Mouse (Mus musculus) urinary bladder, postnatal 4 days (tissue): ENCODE data around the gene Mks1.
"Not testable (repeated sequence)": the region's sequence is repeated elsewhere in the genome, so short reads cannot be mapped to it uniquely, and the experiment has no call there.

Experiments used
- DNase-seq, 2 experiments: peaks; one replicate each; pipeline ENCODE4 v3.0.0; 2021 to 2022; ENCODE audit warnings: low spot score in 2 of 2

Gene Mks1

DNA sequence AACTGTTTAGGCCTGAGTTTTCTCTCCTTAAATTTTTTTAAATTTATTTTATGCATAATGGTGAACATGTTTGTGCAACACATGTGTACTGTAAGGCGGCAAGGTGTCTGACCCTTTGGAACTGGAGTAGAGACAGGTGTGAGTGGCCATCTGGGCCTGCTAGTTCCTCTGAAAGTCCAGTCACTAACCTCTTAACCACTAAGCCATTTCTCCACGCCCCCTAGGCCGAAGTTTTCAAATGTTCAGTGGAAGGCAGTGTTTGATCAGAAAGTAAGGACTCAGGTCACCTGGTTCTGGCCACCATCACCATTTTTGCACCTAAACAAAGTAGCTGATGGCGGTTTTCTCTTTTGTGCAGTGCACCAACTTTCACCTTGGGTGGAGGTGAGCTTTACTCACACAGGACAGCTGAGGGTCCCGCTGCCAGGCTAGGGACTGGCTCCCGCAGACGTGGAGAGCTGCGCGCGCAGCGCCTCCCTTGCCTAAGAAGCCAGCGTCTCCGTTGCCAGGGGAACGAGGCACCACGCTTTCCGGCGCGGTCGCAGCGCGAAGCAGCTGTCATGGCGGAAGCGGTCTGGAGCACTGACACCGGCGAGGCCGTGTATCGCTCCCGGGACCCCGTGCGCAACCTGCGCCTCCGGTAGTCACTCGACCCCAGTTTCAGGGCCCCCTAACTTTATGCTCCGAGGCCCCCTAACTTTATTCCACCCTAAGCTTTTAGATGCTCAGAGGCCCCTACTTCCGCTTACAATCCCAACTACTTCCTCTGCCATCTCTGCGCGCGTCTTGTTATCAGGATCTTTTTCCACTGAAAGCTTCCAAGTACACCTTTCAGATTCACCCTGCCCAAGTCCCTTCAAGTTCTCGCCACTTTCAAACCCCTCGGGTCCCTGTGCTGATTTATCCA, at the start of gene Mks1:
Gene Mks1, plus strand, starts transcription at position 526 of the 907 bp plus-strand sequence.
- peak; percentile 85 to 92 for DNase-seq

DNA sequence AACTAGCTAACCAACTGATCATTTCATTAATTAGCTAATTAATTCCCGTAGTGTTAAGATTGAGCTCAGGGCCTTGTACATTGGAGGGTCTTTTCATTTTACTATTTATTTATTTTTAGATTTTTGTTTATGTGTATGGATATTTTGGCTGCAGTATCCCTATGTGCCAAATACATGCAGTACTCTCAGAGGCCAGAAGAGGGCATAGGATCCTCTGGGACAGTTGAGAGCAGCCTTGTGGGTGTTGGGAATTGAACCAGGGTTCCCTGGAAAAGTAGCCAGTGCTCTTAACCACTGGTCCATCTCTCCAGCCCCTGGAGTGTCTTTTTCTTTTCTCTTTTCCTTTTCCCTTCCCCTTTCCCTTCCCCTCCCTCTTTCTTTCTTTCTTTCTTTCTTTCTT, 47.6 kb upstream of the Mks1 start:
- no peak for DNase-seq

DNA sequence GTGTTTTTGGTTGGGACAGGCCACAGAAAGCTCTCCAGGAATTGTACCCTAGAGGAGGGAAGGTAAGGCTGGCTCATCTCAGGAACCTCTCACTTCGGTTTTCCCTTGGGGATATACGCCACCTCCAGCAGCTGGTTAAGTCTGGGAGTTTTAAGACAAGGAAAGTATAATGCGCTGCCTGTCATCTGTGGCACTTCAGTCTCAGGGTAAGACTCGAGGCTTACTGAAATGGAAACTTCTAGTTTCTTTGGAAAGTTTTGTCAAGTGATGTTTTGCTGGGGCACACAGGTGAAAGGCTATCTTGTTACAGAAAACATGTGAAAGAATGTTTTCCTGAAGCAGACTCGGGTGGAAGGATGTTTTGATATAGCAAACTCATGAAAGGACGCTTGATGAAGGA, 45.6 kb upstream of the Mks1 start:
- DNase-seq: no peak

DNA sequence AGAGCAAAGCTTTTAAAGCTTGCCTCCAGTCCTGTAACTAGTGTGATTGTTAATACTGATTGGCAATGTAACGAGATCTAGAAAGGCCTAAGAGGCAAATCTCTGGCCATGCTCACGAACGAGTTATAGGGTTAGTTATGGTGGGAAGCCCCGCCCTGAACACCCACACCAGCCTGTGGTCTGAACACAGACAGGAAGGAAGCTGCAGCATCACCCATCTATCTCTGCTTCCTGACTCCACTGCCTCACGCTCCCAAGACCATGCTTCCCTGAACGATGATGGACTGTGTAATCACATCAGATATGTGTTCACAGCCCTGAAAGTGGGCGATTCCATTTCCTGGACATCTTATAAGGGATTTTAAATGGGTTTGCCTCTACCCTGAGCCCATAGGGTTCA, 44.8 kb upstream of the Mks1 start:
- no peak for DNase-seq

DNA sequence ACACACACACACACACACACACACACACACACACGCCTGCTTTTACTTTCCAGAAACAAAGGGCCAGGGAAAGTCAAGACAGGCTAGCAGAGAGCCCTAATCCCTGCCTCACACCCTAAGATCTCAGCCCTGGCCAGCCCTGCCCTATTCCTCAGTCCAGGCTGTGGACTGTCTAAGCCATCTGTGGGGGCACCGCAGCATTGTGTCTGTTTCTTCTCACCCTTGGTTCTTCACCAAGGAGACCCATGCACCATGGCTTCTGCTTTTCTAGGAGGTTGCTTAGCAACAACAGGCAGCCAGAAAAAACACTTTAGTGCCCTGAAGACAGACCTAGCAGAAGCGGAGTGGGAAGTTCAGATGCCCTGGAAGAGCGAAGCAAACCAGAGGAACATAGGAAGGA, 41.6 kb upstream of the Mks1 start:
- DNase-seq: no peak

DNA sequence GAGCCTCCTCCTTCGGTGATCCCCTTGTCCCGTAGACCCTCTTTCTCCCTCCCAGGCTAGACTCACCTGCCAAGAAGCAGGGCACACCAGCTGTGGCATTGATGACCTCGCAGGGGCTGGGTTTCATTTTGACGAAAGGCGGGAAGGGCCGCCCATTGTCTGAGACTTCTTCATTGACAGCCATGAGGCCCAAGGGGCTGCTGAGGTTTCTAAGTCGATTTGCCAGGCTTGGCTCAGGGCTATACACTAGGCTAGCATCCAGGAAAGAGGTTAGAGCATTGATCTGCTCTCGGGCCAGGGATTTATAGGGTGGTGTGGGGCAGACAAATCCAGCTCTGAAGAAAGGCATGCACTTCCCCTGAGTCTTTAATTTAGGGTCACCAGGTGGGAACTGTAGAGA, 38.2 kb upstream of the Mks1 start:
- no peak for DNase-seq

DNA sequence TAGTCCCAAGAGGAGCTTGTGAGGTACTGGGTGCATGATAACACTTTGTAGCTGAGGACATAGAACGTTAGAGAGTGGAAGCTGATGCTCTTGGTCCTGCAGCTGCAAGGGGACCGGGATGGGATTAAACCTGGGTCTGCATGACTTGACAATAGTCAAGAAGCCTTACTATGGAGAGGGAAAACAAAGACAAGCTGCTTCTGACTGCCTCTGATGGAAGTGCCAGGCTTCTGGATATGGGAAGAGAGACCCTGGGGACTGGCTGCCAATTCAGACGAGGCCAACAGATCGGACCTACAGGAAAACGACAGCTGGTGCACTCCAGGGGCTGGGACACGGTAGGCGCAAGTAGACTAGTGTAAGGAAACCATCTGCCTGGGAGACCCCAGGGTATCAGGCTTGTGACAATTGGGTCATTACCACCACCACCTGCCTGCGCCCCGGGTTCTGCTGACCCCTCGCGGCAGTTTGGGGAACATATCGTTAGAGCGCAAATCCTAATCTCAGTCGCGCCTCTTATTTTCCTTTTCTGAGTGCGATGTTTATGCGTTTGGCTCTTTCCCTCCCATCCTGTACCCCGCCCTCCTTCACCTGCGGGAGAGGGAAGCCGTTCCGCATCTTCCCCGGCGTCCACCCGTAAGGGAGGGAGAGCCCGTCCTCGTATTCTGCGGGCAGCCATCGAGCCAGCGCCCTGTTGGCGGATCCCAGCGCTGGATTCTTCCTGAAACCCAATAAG, 36.1 kb upstream of the Mks1 start:
- DNase-seq: no peak

DNA sequence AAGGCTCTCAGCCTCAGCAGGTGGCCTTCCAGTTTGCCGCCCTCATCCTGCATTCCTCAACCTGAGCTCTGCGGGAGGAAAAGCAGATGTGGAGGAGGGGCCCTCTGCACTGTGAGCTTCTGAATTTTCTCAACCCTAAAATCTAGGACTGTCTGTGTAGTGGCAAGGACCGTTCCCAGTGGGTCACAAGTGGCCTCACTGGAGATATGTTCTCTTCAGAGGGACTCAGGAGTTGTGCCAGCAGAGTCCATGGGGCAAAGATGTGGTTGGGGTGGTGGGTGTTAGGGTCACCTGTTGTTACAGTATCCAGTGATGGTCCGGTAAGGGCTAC, 35.6 kb upstream of the Mks1 start:
- DNase-seq: no peak

DNA sequence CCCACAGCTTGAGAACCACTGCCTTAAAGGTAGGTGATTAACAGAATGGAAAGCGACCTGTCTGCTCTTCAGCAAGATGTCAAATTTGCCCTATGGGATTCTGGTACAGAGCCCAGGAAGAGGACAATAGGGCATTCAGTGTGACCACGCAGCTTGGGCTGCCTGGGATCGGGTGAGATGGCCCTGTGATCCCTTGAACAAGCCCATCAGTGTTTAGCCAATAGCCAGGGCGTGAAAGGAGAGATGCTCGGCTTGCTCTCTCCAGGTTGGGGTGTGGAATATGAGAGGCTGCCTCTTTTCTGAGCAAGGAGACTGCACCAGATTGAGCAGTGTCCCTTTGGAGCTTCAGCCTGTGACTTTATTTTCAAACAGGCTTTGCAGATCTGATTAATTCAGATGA, 31.5 kb upstream of the Mks1 start:
- DNase-seq: no peak

DNA sequence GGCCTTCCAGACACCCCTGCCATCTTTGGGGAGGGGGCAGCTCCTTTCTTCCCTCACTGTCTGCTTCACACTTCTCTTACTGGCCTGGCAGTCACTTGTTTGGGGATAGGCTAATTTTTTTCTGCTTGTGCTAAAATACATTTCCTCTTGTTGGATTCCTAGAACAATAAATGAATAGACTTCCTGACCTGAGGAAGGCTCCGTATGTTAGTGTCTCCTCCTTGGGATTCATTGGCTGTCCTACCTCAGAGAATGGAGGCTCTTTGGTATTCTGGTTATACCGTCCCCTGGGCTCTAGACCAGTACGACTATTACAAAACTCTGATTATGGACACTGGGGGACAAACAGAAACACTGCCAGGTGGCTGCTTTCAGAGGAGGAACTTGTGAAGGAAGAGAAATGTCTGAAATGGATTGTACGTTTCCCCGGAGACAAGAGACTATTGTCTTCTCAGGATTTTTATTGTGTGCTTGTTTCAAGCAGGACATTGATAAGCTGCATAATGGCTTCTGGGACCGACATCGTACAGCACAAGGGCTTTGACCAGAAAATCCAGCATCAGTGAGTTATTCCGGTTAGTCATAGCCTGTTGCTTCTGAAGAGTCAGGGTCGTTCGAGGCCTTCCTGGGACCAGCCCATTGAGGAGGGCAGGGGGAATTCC, 24.6 kb upstream of the Mks1 start, which contains the start of gene Lpo:
Gene Lpo, minus strand, starts transcription at position 51 of the 662 bp plus-strand sequence.
- no peak for DNase-seq

DNA sequence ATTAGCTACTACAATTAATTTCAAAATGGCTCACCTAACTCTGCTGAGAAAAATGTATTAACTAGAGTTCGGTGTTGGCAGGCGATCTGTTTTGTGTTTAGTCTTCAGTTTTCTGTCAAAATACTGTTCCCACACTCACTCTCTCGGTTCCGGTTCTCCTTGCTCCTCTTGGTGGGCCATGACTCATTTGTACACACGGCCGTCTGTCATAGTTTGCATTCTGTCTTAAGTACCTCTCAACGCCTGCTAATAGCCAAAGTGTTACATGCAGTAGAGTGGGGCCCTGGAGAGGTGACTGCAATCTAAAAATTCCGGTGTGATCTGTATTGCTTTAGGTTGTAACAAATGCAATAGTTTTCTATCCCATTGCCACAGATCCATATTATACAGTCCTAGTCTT, 12.3 kb upstream of the Mks1 start:
- DNase-seq: no peak

DNA sequence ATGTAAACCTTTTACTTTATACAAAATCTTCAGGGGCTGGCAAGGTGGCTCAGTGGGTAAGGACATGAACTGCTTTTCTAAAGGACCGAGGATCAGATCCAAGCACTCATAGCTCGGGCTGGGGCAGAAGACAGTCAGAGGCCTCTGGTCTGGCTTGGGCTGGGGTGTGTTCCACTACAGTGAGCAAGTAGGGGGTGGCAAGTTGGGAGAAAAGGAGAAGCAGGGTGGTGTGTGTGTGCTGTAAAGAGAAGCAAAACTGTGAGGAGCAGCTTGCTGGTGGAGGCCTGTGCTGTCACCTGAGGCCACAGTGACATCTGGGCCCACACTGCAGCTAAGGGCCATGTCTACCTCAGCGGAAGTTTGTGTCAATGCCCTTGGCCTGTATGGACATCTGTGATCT, 11.6 kb upstream of the Mks1 start:
- DNase-seq: no peak

DNA sequence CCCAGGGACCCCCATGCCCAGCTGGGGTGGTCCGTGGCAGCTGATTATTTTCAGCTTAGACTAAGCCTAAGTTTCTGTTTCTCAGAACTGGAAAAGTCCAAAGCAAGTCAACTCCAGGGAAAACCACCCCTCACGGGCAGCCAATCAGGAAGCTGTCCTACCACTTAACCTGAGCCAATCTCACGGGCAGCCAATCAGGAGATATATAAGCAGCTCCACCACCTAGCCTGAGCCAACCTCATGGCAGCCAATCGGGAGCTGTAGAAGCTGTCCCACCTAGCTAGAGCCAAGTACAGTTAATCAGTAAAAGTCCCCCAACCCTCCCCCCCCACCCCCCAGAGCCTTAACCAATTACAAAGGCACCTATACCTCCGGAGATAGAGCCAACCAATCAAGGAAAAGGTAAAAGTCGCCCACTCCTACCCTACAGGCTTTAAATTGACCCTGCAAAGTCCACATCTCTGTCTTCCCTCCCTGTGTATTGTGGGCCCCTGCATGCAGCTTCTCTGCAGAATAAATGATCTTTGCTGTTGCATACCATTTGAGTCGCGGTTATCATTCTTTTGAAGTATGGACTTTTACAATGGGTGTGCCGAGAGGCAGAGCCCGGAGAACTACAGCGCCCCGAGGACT, 5.9 kb upstream of the Mks1 start:
- peak in 1 of 2 experiments; percentile 52 for DNase-seq

DNA sequence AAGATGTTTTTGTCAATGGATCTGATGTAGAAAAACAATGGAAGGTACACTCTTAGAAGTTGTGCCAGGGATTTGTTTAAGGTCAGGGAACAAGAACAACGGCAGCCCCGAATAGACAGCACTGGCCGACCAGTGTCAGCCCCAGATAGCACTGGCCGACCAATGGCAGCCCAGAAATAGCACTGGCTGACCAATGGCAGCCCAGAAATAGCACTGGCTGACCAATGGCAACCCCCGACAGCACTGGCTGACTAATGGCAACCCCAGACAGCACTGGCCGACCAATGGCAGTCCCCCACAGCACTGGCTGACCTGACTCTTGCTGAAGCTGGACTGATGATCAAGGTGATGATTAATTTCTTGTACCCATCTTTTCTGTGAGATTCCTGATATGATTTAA, 5.1 kb upstream of the Mks1 start:
- no peak for DNase-seq

DNA sequence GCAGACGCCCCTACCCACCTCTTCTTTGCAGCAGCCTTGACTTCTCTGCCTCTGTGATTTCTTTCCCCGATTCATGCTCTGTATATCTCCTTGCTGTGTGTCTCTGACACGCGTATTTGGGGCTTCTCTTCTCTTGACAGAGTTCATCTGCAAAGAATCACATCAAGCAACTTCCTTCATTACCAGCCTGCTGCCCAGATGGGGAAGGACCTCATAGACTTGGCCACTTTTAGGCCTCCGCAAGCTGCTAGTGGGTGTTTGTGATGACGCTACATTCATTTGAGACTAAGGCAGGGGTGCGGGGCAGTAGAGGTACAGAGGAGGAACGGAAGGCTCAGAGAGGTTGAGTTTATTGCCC, 561 bp downstream of the Mks1 start:
- DNase-seq: no peak

DNA sequence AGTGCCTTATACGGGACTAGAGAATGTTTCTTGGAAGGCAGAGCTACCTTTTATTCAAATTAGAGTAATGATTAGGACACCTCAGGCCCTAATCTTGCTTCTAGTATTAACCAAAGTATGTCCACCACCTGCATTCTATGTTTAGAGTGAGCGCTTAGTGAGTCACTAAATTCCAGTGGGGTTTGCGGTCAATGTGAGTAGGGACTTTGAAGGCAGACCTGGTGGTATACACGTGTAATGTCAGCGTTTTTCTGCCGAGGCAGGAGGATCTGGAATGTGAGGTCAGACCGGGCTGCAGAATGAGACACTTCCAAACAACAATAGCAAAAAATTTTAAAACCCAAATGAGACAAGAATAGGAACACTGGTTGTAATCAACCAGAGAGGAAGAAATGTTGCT, 1.5 kb downstream of the Mks1 start:
- no peak for DNase-seq

DNA sequence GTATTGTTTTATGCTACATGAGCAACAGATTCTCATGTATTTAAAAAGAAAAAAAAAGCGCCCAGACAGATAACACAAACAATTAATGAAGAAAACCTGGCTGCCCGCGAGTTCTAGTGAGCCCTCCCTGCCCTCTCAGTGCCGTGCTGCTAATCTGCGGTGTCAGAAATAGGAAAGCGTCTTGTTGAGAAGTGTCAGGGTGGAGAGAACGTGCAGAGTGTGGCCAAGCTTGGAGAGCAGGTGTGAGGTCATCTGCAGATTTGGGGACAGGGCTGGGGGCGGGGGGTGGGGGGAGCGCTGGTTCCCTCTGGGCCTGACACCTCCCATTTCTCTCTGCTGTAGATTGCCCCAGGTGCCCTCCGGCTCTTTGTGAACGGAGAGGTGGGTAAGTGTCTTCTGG, 6.3 kb downstream of the Mks1 start:
- no peak for DNase-seq

DNA sequence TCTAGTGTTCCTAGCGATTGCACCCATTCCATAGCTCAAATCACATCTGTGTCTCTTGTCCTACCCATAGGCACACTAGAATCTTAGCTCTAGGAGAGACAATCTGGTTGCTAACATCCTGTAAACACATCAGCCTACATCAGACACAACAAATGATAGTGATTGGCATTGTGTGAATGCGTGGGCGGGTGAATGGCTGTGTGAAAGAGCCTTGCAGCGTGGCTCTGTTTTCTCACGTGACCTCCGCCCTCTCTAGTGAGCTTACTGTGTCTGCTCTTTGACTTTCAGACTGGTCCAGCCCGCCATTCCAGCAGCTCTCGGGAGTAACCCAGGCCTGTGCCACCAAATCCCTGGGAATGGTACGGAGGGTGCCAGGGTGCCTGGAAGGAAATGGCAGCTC, 7.4 kb downstream of the Mks1 start:
- no peak for DNase-seq

DNA sequence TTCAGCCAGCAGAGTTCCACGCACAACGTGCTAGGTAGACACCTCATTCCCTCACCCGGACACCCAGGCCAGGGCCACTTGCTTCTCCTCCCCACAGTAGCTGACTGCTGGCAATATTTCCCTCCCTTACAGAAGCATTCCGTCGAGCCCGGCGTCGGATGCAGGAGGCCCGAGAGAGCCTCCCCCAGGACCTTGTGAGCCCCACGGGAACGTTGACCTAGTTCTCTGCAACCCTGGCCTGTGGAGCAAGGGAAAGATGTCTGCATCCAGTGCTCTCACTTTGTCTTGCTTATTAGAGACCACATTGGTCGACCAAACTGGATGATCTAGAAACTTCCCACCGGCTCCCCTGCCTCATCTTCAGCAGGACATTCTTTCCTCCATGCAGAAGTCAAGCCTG, 9.8 kb downstream of the Mks1 start:
- DNase-seq: no peak

DNA sequence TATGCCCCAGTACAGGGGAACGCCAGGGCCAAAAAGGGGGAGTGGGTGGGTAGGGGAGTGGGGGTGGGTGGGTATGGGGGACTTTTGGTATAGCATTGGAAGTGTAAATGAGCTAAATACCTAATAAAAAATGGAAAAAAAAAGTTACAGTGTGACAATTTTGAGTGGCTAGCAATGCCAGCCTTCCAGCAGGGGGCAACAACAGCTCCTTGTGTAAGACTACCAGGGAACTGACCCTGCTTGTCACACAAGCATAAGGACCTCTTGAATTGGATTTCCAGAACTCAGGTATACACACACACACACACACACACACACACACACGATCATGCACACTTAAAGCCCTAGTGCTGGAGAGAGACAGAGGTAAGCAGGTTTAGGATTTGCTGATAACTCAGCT, 13.9 kb downstream of the Mks1 start:
- not testable (repeated sequence) for DNase-seq

DNA sequence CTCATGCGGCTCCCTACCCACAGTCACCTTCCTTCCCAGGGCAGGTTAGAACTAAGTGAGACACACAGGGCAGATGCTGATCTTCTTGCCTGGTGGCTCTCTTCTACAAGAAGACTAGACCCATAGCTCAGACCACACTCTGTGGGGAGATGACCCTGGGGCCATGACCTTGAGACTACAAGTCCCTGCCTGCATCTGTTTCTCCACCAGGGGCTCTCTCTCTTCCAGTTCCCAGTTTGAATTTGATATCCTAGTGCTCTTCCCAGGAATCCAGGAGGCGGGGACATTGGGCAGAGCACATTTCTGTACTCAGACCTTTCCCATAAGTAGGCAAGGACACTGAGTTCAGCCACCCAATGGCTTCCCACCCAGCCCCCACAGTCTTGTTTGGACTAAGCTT, 17.1 kb downstream of the Mks1 start:
- no peak for DNase-seq

DNA sequence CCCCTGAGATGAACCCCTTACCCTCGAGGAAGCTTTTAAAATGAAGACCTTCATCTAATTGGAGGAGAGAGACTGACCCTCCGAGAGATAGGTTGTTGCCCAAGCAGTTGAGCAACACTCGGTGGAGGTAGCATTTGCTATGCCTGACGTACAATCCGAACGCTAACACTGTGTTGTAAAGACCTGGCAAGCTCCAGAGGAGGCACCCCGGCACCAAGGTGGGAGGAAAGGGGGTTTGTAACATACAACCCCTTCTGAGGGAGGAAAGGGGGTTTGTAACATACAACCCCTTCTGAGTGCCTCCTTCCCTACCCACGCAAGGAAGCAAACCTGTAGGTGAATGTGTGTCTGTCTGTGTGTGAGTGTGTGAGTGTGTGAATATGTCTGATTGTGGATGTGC, 18.8 kb downstream of the Mks1 start:
- no peak for DNase-seq
